Mouse (Mus musculus): ENCODE data around the gene Pros1. TPM values are rescaled to one million over a fixed set of nuclear protein-coding genes. Genes with fewer than 3 reads are reported as not detected.
A peak's percentile ranks its signal among the peaks of the same experiment; 100 is the strongest.

Pros1 gene
- polyA plus RNA-seq (2016; fragmentation: Nextera tagmentation; extraction: Ambion mirVana) = 30.5 and 34.8 TPM in 2 replicates

- H3K36me3 ChIP-seq = no peaks in the 10 kb centered on the region
- H3K27ac ChIP-seq = peak within 1 kb of the TSS; percentile 51; the same call in 1 of the 2 replicates
- H3K4me2 ChIP-seq (replicated peaks) = peak within 1 kb of the TSS; percentile 73
- H3K9ac ChIP-seq = peak within 1 kb of the TSS; percentile 77
- H3K4me3 ChIP-seq = peak within 1 kb of the TSS; percentile 61
- peak; percentile 93 for ATAC-seq (ENCODE audit: insufficient number of reproducible peaks, insufficient read depth, low FRiP score, low TSS enrichment)
- H3K27me3 ChIP-seq = no peaks in the 10 kb centered on the region
- no peaks in the 10 kb centered on the region for H3K9me3 ChIP-seq
- H3K4me1 ChIP-seq = 0 out of 2 replicates have a peak, but pooled peaks cover 3% of the 10 kb centered on the region
- 3% methylated on average over 42 of the region's 42 CpGs for whole genome bisulfite sequencing
These were observed at the start of gene Pros1 for GRCm38 (mm10) chr16:62854191-62855068. Pros1 (plus strand) TSS chr16:62854307.

GRCm38 (mm10) chr16:62804621-62805020 lies 49.5 kb upstream of the Pros1 start:
- no peak overlapping the region for H3K27ac ChIP-seq
- H3K9ac ChIP-seq = no peak overlapping the region
- H3K27me3 ChIP-seq = no peaks in the 10 kb centered on the region
- no peak overlapping the region for H3K4me3 ChIP-seq
- H3K4me1 ChIP-seq = 0 out of 2 replicates have a peak, but pooled peaks cover 5% of the 10 kb centered on the region
- H3K36me3 ChIP-seq = peaks cover 16% of the 10 kb centered on the region
- H3K9me3 ChIP-seq = no peaks in the 10 kb centered on the region
- no peak overlapping the region for H3K4me2 ChIP-seq (replicated peaks)
- ATAC-seq (ENCODE audit: insufficient number of reproducible peaks, insufficient read depth, low FRiP score, low TSS enrichment) = no peak
- WGBS = 93% methylated on average over 3 of the region's 3 CpGs

GRCm38 (mm10) chr16:62807249-62807979 lies 46.7 kb upstream of the Pros1 start:
- 0 out of 2 replicates have a peak, but pooled peaks have one; percentile 47 for ATAC-seq (ENCODE audit: insufficient number of reproducible peaks, insufficient read depth, low FRiP score, low TSS enrichment)
- 58% methylated on average over 8 of the region's 8 CpGs for WGBS

GRCm38 (mm10) chr16:62810855-62811254 lies 43.3 kb upstream of the Pros1 start:
- ATAC-seq (ENCODE audit: insufficient number of reproducible peaks, insufficient read depth, low FRiP score, low TSS enrichment) = no peak

More at GRCm38 (mm10) chr16:62807249-62807979, 46.7 kb upstream of the Pros1 start:
- Histone ChIP-seq H3K4me3 (no peak overlapping the region), H3K36me3 (peaks cover 8% of the 10 kb centered on the region; the same call in 1 of the 2 replicates), H3K27me3 (no peaks in the 10 kb centered on the region), H3K4me1 (0 out of 2 replicates have a peak, but pooled peaks cover 5% of the 10 kb centered on the region), H3K4me2 (replicated peaks) (no peak overlapping the region), H3K27ac (no peak overlapping the region), H3K9me3 (no peaks in the 10 kb centered on the region), H3K9ac (no peak overlapping the region)

GRCm38 (mm10) chr16:62813790-62814189 lies 40.3 kb upstream of the Pros1 start:
- WGBS = 77% methylated on average over 5 of the region's 5 CpGs
- Histone ChIP-seq H3K36me3 (no peaks in the 10 kb centered on the region), H3K9ac (no peak overlapping the region), H3K4me1 (peaks cover 2% of the 10 kb centered on the region; the same call in 1 of the 2 replicates), H3K4me3 (no peak overlapping the region), H3K4me2 (replicated peaks) (no peak overlapping the region), H3K27me3 (no peaks in the 10 kb centered on the region), H3K27ac (no peak overlapping the region), H3K9me3 (no peaks in the 10 kb centered on the region)
- no peak for ATAC-seq (ENCODE audit: insufficient number of reproducible peaks, insufficient read depth, low FRiP score, low TSS enrichment)

More at GRCm38 (mm10) chr16:62810855-62811254, 43.3 kb upstream of the Pros1 start:
- Histone ChIP-seq H3K4me2 (replicated peaks) (no peak overlapping the region), H3K9me3 (no peaks in the 10 kb centered on the region), H3K36me3 (no peaks in the 10 kb centered on the region), H3K4me1 (peaks cover 8% of the 10 kb centered on the region; the same call in 1 of the 2 replicates), H3K27ac (no peak overlapping the region), H3K27me3 (no peaks in the 10 kb centered on the region), H3K9ac (no peak overlapping the region), H3K4me3 (no peak overlapping the region)
- 90% methylated on average over 4 of the region's 4 CpGs for WGBS

GRCm38 (mm10) chr16:62814491-62814890 lies 39.6 kb upstream of the Pros1 start, which contains the start of gene Stx19:
Stx19 (plus strand) TSS chr16:62814676.
- no peak within 1 kb of the TSS for H3K27ac ChIP-seq
- no peak within 1 kb of the TSS for H3K4me2 ChIP-seq (replicated peaks)
- ATAC-seq (ENCODE audit: insufficient number of reproducible peaks, insufficient read depth, low FRiP score, low TSS enrichment) = no peak
- H3K27me3 ChIP-seq = no peaks in the 10 kb centered on the region
- H3K9me3 ChIP-seq = no peaks in the 10 kb centered on the region
- H3K9ac ChIP-seq = no peak within 1 kb of the TSS
- H3K4me3 ChIP-seq = no peak within 1 kb of the TSS
- peaks cover 2% of the 10 kb centered on the region; the same call in 1 of the 2 replicates for H3K4me1 ChIP-seq
- 80% methylated on average over 5 of the region's 5 CpGs for WGBS
- no peaks in the 10 kb centered on the region for H3K36me3 ChIP-seq

- H3K27me3 ChIP-seq = no peaks in the 10 kb centered on the region
- 93% methylated on average over 6 of the region's 6 CpGs for WGBS
These were observed 31.6 kb upstream of the Pros1 start for GRCm38 (mm10) chr16:62822472-62822871.

GRCm38 (mm10) chr16:62826156-62827001 lies 27.7 kb upstream of the Pros1 start:
- 76% methylated on average over 12 of the region's 12 CpGs for WGBS
- Histone ChIP-seq H3K9me3 (no peaks in the 10 kb centered on the region), H3K27me3 (no peaks in the 10 kb centered on the region), H3K4me3 (no peak overlapping the region), H3K4me1 (no peaks in the 10 kb centered on the region), H3K27ac (no peak overlapping the region), H3K36me3 (0 out of 2 replicates have a peak, but pooled peaks cover 2% of the 10 kb centered on the region), H3K9ac (no peak overlapping the region), H3K4me2 (replicated peaks) (no peak overlapping the region)
- no peak for ATAC-seq (ENCODE audit: insufficient number of reproducible peaks, insufficient read depth, low FRiP score, low TSS enrichment)

More at GRCm38 (mm10) chr16:62822472-62822871, 31.6 kb upstream of the Pros1 start:
- H3K9ac ChIP-seq = no peak overlapping the region
- no peaks in the 10 kb centered on the region for H3K9me3 ChIP-seq
- no peak for ATAC-seq (ENCODE audit: insufficient number of reproducible peaks, insufficient read depth, low FRiP score, low TSS enrichment)
- H3K4me2 ChIP-seq (replicated peaks) = no peak overlapping the region
- H3K36me3 ChIP-seq = 0 out of 2 replicates have a peak, but pooled peaks cover 2% of the 10 kb centered on the region
- no peak overlapping the region for H3K27ac ChIP-seq
- H3K4me3 ChIP-seq = no peak overlapping the region
- H3K4me1 ChIP-seq = no peaks in the 10 kb centered on the region

GRCm38 (mm10) chr16:62832027-62832426 lies 22.1 kb upstream of the Pros1 start:
- no peaks in the 10 kb centered on the region for H3K4me1 ChIP-seq
- no peak for ATAC-seq (ENCODE audit: insufficient number of reproducible peaks, insufficient read depth, low FRiP score, low TSS enrichment)
- H3K27ac ChIP-seq = no peak overlapping the region
- H3K27me3 ChIP-seq = no peaks in the 10 kb centered on the region
- no peak overlapping the region for H3K4me2 ChIP-seq (replicated peaks)
- H3K9ac ChIP-seq = no peak overlapping the region
- 90% methylated on average over 2 of the region's 2 CpGs for WGBS
- no peaks in the 10 kb centered on the region for H3K36me3 ChIP-seq
- H3K9me3 ChIP-seq = no peaks in the 10 kb centered on the region
- no peak overlapping the region for H3K4me3 ChIP-seq

- H3K4me1 ChIP-seq = no peaks in the 10 kb centered on the region
- no peak overlapping the region for H3K9ac ChIP-seq
- no peaks in the 10 kb centered on the region for H3K27me3 ChIP-seq
- H3K27ac ChIP-seq = no peak overlapping the region
- no peaks in the 10 kb centered on the region for H3K9me3 ChIP-seq
- ATAC-seq (ENCODE audit: insufficient number of reproducible peaks, insufficient read depth, low FRiP score, low TSS enrichment) = no peak
- H3K36me3 ChIP-seq = no peaks in the 10 kb centered on the region
- 17% methylated on average over 4 of the region's 4 CpGs for WGBS
- no peak overlapping the region for H3K4me2 ChIP-seq (replicated peaks)
- H3K4me3 ChIP-seq = no peak overlapping the region
These were observed 21.6 kb upstream of the Pros1 start for GRCm38 (mm10) chr16:62832481-62832880.

Data from embryonic facial prominence, embryonic 12.5 days (tissue).